Mouse (Mus musculus): ENCODE measurements around the gene Ripor3.
A peak's percentile ranks its signal among the peaks of the same experiment; 100 is the strongest.

The Ripor3 gene

DNA sequence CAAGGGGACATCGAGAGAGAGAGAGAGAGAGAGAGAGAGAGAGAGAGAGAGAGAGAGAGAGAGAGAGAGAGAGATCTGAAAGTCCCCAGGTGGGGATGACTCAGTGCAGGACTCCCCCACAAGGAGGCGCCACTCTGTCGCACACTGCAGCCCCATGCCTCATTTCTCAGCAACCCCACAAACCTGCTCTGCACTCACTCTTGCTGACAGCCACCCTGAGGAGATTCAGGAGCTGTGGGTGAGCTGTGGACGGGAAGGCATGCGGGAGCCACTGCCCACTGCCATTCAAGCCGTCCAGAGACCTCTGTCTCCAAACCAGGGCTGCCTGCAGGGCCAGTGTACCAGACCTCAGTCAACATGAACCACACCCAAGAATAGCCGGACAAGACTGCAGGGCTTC is 23.7 kb downstream of the Ripor3 start:
- DNase-seq (ENCODE audit: low read depth) = peak; percentile 83

DNA sequence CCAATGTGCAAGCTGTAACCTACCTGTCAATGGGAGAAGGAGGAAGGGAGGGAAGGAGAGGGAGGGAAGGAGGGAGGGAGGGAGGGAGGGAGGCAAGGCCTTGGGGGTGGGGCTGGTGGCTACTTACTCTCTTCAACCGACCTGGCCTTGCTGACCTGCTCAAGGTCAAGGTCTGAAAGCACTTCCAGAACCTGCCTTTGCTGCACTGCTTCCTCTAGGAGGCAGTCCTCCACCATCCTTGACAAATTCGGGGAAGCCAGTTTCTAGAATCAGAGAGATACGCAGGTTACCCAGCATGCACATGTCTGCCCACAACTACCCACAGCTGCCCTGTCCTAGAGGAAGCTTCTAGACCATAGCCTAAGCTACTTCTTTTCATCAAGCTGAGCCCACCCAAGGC is 25.5 kb downstream of the Ripor3 start:
- DNase-seq (ENCODE audit: low read depth) = no peak

DNA sequence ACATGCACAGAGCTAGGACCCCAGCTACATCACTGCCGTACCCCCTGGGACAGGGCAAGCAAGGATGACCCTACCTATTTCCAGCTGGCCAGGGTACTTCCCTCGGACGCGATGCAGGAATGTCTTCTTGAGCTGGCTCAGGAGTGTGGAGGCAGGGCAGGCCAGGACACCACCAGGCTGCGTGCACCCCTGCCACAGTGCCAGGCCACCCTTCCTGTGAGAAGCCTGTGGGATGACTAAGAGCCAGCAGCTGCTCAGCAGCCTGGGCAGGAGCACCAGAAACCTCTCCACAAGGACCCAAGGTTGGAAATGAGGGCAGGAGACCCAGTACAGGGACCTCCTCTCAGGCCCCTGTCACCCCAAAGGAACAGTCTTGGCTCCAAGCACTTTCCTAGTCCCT is 26.0 kb downstream of the Ripor3 start:
- no peak for DNase-seq (ENCODE audit: low read depth)

DNA sequence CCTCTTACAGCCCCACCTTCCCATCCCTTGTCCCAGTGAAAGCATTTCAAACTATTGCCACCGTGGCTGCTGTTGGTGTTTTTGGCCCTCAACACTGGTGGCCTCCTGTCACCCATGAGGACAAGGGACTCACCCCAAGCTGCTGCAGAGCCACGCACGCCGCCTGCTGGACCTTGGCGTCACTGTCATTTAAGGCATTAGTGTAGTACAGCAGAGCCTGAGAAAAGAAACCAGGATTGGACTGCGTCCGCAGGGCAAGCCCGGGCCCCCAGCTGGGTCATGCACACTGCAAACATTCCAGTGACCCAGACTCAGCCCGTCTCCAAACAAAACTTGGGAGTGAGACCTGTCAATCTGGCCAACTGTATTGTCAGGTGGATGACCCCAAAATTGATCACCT is 27.8 kb downstream of the Ripor3 start:
- no peak for DNase-seq (ENCODE audit: low read depth)

DNA sequence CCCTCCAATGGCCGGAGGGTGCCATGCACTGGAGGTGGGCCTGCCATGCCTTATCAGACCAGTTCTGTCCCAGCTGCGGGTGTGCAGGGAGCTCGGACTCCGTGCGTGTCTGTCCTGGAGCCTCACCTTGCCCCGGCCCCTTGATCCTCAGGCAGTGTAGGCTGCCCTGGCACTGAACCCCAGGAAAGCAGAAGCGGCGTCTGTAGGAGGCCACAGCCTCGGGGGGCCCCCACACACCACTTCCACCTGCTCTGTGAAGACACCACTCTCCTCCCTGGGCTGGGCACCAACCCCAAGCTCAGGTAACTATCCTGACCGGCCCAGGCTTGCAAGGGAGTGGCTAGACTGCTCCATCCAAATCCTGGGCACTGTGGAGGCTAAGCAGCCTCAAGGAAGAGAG is 30.0 kb downstream of the Ripor3 start:
- DNase-seq (ENCODE audit: low read depth) = no peak

DNA sequence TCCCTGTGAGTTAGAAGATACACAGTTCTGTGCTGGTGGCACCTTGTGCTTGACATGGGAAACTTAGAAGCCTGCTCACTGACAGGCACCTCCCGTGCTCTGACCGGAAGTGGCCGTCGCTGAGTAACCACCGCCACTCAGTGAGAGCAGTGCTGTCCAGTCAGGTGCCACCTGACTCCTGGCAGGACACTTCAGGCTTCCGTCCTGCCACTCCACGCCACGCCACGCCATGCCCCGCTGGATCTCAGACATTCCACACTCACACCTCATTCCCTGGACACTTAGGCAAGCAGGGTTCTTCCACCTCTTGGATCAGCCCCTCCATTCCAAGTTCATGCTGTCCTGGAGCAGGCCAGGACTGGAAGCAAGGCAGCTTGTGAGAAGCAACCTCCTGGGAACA is 32.1 kb downstream of the Ripor3 start:
- no peak for DNase-seq (ENCODE audit: low read depth)

DNA sequence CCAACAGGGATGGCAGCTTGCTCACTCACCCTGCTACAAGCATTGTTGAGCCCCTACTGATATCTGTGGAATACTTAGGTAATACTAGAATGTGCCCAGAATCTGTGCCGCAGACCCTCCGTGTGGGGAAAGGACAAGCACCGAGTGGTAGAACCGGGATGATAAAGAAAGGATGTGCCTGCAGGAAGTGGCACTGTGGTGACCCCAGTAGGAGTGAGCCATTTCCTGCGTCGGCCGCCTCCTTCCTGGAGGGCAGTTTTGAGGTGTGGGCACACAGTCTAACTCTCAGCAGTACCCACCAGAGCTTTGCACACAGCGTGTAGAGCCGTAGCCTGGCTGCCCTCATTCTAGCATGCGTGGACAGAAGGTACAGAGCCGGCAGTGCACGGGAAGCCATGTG is 34.7 kb downstream of the Ripor3 start:
- peak; percentile 28 for DNase-seq (ENCODE audit: low read depth)

DNA sequence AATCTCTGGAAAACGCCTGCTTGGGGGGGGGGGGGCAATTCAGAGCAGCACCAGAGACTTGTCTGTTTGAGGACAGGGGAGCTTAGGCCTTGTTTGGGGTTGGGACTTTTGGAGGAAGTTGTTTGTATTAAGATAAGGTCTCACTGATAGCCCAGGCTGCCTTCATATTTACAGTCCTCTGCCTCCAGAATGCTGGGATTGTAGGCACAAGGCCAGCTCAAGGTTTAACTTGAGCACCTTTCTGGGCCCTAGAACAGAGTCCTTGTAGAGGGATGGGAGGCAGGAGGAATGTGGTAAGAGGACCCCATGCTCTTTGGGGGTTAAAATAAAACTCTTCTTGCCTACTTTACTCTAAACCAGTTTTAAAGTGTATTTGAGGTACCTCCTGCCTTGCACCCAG is 37.6 kb downstream of the Ripor3 start:
- DNase-seq (ENCODE audit: low read depth) = no peak

DNA sequence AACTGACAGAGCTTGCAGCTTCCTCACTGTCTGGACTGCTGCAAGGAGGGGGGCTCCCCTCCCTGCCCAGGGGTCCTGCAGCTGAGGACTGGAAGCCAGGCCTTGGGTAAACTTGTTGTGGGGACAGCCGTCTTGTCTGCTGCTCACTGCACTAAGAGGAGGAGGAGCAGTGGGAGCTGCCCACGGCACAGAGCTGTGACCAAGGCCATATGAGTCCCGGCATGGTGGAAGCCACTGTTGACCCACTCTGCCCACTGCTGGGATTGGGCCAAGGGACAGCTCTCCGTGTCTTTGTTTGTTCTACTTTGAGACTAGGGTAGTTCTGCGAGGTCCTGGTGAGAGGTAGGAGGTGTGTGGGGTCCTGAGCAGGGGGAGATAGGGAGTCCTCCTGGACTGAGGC is 38.3 kb downstream of the Ripor3 start:
- DNase-seq (ENCODE audit: low read depth) = no peak

DNA sequence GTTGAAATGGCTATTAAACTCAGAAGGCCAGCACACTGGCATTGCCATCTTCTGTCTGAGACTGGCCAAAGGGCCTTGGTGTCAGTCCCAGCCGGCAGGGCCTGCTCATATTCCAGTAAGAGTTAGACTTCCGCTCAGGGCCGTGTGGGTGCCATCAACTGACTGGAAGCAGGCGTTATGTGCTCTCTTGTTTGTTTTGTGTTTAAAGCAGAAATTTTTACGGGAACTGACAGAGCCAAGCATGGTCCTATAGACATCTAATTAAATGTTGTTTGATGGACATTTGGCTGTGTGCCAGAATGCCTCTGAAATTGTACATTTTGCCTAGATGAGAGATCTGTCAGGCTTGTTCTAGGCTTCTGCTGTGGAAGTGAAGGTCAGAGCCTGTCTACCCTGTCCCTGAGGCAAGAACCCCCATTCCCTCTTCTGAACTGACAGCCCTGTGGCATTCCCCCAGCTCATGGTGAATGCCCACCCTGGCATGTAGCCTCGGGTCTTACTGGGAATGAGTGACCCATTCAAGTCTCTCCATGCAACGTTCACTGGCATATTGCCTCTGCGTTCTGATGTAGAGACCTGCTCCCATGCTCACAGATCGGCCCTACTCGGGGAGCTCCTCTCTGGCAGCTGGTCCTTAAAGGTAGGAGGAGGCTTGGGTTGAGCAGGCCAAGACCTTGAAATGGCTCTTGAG is 40.4 kb downstream of the Ripor3 start:
- DNase-seq (ENCODE audit: low read depth) = no peak

DNA sequence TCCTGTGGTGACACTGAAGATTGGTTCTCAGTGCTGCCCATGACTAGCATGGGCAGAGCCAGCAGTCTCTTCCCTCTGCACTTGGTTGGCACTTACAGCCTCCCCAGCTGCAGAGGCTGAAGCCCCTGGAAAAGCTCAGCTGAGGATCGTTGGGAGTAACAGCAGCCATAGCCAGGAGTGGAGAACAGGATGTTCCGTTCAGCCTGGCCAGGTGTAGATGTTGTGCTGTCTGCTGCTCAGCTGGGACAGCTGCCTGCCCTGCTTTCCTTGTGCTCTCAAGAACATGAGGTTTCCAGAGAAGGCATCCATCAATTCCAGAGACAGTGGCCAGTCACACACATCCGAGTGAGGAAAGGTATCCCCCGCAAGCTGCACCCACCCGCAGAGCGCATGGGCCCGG is 41.9 kb downstream of the Ripor3 start:
- no peak for DNase-seq (ENCODE audit: low read depth)

DNA sequence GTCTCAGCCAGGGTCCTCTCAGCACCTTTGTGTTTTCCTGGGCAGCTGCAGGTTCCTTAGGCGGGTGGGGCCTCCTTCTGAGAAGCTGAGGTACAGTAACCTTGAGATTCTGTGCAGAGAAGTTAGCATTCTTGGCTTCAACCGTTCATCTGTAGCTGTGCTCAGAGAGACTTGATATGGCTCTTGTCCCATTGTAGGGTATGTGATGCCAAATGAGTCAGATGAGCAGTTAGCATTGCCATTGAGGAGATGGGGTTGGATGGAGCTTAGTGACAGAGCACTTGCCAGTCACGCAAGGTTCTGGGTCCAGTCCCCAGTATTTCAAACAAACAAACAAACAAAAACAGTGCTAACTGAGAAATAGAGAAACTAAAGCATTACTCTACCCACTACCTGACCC is 44.5 kb downstream of the Ripor3 start:
- DNase-seq (ENCODE audit: low read depth) = no peak

DNA sequence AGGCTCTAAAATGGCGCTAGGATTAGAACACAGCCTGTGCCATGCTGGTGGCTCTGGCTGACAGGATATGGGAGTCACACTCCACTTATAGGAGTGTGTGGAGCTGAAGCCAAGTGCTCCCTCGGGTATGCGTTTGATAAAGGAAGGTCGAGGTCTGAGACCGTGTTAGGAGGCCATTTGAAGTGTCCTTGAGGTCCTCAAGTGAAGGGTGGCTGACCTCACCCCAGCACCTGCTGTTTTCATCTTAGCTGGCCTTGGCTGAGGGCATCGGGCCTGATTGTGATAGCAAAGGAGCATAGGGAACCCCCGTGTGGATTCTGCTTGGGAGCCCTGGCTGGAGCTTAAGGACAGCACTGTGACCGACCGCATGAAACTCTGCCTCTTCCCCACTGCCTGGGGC is 46.1 kb downstream of the Ripor3 start:
- no peak for DNase-seq (ENCODE audit: low read depth)

DNA sequence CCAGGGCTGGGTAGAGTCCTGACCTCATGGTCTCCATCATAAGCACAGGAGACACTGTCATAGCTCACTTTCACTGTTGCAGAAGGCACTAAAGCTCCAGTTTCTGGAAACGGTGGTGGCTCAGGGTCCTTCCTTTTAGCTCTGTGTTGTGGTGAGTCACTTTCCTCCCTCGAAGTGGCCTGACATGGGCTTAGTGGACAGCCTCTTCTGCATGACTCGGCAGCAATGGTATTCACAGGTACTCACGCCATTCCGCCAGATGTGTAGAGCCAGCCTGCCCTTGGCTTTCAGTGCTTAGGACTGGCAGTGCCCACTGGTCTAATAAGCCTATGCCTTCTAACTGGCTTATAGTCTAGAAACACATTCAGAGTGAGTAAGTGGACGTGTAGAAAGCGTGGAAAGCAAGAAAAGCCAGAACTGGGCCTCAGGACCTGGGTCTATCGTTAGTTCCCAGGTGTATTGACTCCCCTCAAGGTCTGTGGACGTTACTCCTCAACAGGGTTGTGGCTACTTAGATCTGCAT is 46.6 kb downstream of the Ripor3 start:
- DNase-seq (ENCODE audit: low read depth) = no peak

DNA sequence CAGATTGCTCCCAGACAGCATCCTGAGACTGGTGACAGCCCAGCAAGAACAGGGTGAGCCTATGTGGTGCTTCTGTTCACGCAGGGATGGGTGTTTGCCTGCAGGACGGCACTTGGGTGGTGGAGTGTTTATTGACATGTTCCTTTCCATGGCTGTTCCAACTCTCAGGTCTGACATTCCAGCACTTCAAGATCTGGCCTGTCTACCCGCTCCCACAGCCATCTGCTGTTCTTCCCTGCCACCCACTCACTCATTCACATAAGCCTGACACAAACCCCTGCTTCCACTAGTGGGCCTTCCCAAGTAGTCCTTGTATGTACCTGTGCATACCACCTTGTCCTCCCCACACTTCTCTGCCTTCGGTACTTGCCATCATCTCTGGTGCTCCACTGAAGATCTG is 47.2 kb downstream of the Ripor3 start:
- no peak for DNase-seq (ENCODE audit: low read depth)

DNA sequence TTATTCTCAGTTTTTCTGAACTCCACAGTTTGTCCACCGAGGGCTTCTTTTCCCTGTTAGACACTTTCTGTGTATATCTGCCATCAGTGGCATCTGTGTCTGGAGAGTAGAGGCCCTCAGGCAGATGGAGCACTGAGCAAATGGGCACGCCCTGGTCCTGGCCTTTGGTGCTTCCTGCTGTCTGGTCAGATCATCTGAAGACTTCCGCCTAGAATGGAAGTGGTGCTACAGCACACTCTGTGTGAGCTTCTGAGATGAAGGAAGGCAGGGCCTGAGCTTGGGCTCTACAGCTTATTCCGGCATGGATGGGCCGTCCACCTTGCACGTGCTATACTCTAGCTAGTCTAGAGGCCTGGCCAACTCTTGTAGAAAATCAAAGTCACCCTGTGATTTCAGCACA is 48.1 kb downstream of the Ripor3 start:
- no peak for DNase-seq (ENCODE audit: low read depth)

DNA sequence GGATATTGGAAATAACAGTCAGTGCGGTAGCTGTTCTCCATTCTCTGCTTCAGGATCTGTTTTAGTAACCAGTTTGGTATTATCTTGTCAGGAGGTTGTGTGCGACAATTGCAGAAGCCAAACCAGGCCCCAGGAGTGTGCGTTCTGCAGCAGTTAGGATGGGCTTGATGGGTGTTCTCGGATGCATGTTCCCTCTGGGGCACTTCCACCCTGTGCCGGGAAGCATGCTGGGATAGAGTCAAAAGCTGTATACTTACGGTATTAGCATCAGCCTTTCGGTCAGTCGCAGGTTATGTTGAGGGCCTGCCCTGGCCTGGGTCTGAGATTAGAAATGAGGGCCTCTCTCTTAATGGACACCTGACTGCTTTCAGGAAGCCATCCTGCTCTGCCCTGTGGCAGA is 49.8 kb downstream of the Ripor3 start:
- no peak for DNase-seq (ENCODE audit: low read depth)

DNA sequence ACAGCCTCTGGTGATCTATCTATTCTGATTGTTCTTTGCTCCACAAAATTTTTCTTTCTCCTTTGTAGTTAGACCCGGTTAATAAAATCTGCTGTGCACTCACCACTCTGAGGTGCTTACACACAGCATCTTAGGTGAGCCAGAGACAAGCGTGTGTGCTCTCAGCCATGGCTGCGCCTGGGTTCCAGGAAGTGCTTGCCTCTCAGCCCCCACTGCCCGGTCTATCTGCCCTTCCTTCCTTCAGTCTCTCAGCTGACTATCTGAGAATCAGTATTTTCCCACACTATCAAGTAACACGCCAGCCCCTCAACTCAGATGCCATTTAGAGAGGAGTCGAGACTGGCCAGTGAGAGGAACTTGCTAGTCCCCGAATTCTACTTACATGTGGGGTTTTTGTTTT is 50.4 kb downstream of the Ripor3 start:
- no peak for DNase-seq (ENCODE audit: low read depth)

DNA sequence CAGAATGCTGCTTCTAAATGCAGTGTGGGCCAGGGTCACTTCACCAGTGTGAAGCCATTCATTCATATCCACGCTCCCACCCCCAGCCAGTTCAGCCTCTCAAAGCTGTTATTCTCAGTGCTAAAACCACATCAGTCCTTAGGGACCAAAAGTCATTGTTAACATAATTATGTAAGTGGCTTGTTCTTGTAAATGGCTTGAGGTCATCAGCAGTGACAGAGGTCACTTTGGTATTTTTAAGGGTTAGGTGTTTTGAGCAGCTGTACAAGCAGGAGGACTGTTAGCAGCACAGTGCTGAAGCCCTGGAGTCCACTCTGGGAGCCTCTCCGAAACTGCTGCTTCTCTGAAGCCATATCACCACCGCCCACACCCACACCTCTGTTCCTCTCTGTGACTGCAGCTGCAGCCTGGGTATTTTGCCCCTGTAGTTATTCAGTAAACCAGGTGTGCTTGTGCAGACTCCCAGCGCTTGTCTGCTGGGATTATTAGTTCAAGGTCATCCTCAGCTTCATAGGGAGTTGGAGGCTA is 51.0 kb downstream of the Ripor3 start:
- no peak for DNase-seq (ENCODE audit: low read depth)

DNA sequence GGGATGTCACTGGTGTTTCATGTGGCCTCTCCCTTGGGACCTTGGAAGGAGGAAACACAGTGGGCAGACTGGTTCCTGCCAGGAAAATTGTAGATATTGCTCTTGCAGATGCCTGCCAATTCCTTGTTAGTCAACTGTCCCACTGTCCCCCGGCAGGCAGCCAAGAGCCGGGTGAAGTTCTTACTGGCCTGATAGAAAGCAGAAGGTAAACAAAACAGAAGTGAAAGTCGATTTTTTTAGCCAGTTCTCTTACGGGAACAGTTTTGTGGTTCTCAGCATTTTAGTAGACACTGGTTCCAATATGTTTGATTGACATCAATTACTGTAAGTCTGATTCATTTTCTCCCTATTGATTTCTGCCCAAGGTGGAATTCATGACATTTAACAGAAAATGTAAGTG is 51.6 kb downstream of the Ripor3 start:
- no peak for DNase-seq (ENCODE audit: low read depth)

DNA sequence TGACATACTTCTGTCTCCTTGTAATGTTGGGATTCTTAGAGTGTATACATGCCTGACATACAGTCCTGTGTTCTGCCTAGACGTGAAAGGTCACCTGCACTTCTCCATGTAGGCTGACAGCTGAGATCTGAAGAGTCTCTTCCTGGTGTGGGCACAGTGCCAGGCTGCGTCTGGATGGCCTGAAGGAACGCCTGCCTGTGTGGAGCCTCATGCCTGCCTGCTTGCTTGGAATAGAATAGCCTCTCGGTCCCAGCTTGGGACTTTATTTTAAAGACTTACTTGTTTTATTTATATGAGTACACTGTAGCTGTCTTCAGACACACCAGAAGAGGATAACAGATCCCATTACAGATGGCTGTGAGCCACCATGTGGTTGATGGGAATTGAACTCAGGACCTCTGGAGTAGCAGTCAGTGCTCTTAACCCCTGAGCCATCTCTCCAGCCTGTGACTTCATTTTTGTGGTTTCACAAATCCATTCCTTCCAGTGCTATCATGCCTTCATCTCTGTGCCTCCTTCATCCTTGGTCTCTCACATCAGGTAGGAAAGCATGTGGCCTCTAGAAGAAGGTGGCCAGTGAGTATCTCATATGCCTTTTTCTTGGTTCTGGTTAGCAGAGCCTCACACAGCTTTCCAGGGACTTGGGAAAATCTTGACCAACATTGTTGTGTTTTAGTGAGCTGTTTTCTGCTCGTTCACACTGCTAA is 52.2 kb downstream of the Ripor3 start:
- no peak for DNase-seq (ENCODE audit: low read depth)

DNA sequence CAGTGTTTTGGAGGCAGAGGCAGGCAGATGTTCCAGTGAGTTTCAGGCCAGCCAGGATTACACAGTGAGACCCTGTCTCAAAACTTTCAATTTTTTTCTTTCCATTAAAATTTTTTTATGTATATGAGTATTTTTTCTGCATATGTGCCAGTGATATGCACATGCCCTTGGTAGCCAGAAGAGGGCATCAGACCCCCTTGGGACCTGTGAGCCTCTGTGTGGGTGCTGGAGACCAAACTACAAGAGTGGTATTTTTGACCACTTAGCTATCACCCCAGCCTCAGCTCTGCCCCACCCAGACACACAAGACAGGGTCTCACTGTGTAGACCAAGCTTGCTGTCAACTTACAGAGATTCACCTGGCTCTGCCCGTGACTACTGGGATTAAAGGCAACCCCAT is 52.9 kb downstream of the Ripor3 start:
- DNase-seq (ENCODE audit: low read depth) = no peak

DNA sequence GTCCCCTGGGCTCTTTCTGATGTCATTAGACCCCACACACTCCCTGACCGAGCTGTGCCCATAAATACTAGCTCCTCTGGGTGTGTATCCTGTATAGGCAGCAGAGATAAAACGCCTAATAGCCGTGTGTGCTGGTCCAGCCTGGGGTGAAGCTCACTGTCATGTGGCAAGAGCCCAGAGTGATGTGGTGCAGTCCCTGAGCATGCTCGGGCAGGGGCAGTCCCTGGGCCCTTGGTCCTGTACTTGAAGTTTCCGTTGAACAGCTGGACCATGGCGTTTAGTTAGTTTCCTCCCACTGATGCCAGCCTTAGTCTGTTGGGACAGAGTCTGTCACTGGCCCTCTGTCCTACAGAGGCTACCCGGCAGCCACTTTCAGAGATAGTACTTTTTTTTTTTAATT is 55.5 kb downstream of the Ripor3 start:
- no peak for DNase-seq (ENCODE audit: low read depth)

DNA sequence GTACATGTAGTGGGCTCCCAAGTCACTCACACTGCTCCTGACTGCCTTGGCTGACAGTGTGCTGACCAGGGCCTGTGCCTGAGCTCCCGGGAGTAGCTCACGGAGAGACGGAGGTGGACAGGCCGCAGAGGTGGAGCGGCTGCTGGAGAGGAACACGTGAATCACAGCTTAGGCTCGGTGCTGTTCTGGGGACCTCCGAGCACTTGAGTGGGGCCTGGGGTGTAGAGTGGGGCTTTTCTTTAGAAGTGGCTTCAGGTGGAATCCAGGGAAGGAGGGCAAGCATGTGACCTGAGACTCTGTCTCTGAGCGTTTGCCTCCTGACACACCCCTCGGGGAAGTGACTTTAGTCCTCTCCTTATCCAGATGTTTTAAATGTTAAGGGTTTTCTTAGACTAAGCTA is 56.6 kb downstream of the Ripor3 start:
- no peak for DNase-seq (ENCODE audit: low read depth)

Measured in naive thymus-derived CD4-positive, alpha-beta T cell, adult 2 months (primary cell).